Mouse (Mus musculus) liver, embryonic 11.5 days (tissue): ENCODE data around the gene Rnf25. TPM values are rescaled to one million over a fixed set of nuclear protein-coding genes. Genes with fewer than 3 reads are reported as not detected.

Source experiments
- ATAC-seq: fragments of 200-750 bp; cut with Nextera tagmentation; replicated peaks from 2 replicates; pipeline ENCODE4 v1.8.0; 2017; ENCODE audit warnings: moderate number of reproducible peaks, mild to moderate bottlenecking, moderate TSS enrichment, moderate library complexity; ENCODE audit not compliant: low FRiP score
- DNase-seq: peaks from one replicate; pipeline ENCODE4 v3.0.0-alpha.2; 2017; ENCODE audit warnings: low spot score
- H3K27ac ChIP-seq: fragments of 300-500 bp; sonication (generic); 2 replicates; pipeline ENCODE4 v1.5.1; 2014; ENCODE audit warnings: mild to moderate bottlenecking, low read depth, low read length, control low read depth
- H3K27me3 ChIP-seq: fragments of 300-500 bp; sonication (generic); replicated peaks from 2 replicates; pipeline ENCODE4 v1.6.1; 2014; ENCODE audit warnings: low read length, mixed read lengths; ENCODE audit not compliant: control insufficient read depth, insufficient read depth
- H3K36me3 ChIP-seq: fragments of 300-500 bp; sonication (generic); 2 replicates; pipeline ENCODE4 v1.6.1; 2014; ENCODE audit warnings: mild to moderate bottlenecking, low read length, moderate library complexity, mixed read lengths; ENCODE audit not compliant: control insufficient read depth, insufficient read depth
- H3K4me1 ChIP-seq: fragments of 300-500 bp; sonication (generic); replicated peaks from 2 replicates; pipeline ENCODE4 v1.6.1; 2014; ENCODE audit warnings: low read length, mixed read lengths; ENCODE audit not compliant: control insufficient read depth, insufficient read depth
- H3K4me2 ChIP-seq: fragments of 300-500 bp; sonication (generic); 2 replicates; pipeline ENCODE4 v1.6.1; 2014; ENCODE audit warnings: mild to moderate bottlenecking, control low read depth, moderate library complexity
- H3K4me3 ChIP-seq: fragments of 300-500 bp; sonication (generic); 2 replicates; pipeline ENCODE4 v1.5.1; 2014; ENCODE audit warnings: low read depth, low read length, control low read depth
- H3K9ac ChIP-seq: fragments of 300-500 bp; sonication (generic); 2 replicates; pipeline ENCODE4 v1.6.1; 2014; ENCODE audit warnings: low read depth, low read length, control low read depth
- H3K9me3 ChIP-seq: fragments of 300-500 bp; sonication (generic); 2 replicates; pipeline ENCODE4 v1.6.1; 2016; ENCODE audit warnings: low read length, inconsistent platforms, mixed read lengths; ENCODE audit not compliant: control insufficient read depth
- whole genome bisulfite sequencing: fragments of 180-500 bp; shearing (Covaris S2); extraction: QIAGEN DNeasy Blood & Tissue Kit; methylation state at CpG from one replicate; pipeline ENCODE4 v1.1.7; 2014; 5-methylcytosine and 5-hydroxymethylcytosine counted together
- polyA plus RNA-seq: library from polyadenylated mRNA; unstranded; fragments of >200 nt; fragmentation: Nextera tagmentation; extraction: Ambion mirVana; gene quantifications from 2 replicates; pipeline ENCODE4 v1.2.1, GENCODE M21; 2014

Gene Rnf25
- polyA plus RNA-seq, 1 experiment from 2014 or later, result 6.0 TPM

- WGBS, result 76% methylated on average over 8 of the region's 8 CpGs
- no peaks in the 10 kb centered on the region for H3K4me1 ChIP-seq
- no peak overlapping the region for H3K4me3 ChIP-seq
- DNase-seq (no peak), ATAC-seq (no peak)
- H3K36me3 ChIP-seq, result peaks cover 34% of the 10 kb centered on the region
- H3K4me2 ChIP-seq, result no peak overlapping the region
- H3K9me3 ChIP-seq, result no peaks in the 10 kb centered on the region
- no peaks in the 10 kb centered on the region for H3K27me3 ChIP-seq
- no peak overlapping the region for H3K9ac ChIP-seq
- H3K27ac ChIP-seq, result no peak overlapping the region
Observed at GRCm38 (mm10) chr1:74594434-74594833, 6.8 kb downstream of the Rnf25 start.

- Histone ChIP-seq H3K4me1 (peaks cover 17% of the 10 kb centered on the region), H3K4me2 (peak within 1 kb of the TSS; percentile 98), H3K9ac (peak within 1 kb of the TSS; percentile 84), H3K4me3 (peak within 1 kb of the TSS; percentile 89), H3K27me3 (no peaks in the 10 kb centered on the region), H3K27ac (peak within 1 kb of the TSS; percentile 71), H3K36me3 (peaks cover 22% of the 10 kb centered on the region), H3K9me3 (no peaks in the 10 kb centered on the region)
- WGBS, result under 1% methylated on average over 48 of the region's 48 CpGs
- ATAC-seq (peak; percentile 96), DNase-seq (peak; percentile 98)
Observed at GRCm38 (mm10) chr1:74587773-74588445, 13.3 kb downstream of the Rnf25 start, which contains the start of the genes Zfp142 and Bcs1l. TSS of gene Zfp142 (minus strand) at chr1:74588246. TSS of gene Bcs1l (plus strand) at chr1:74588289.

GRCm38 (mm10) chr1:74587233-74587772 is 13.9 kb downstream of the Rnf25 start:
- Histone ChIP-seq H3K4me2 (peak overlapping the region; percentile 98), H3K36me3 (peaks cover 24% of the 10 kb centered on the region), H3K4me3 (peak overlapping the region; percentile 89), H3K27ac (peak overlapping the region; percentile 71), H3K9ac (peak overlapping the region; percentile 84), H3K9me3 (no peaks in the 10 kb centered on the region), H3K27me3 (no peaks in the 10 kb centered on the region), H3K4me1 (peaks cover 17% of the 10 kb centered on the region)
- WGBS, result under 1% methylated on average over 24 of the region's 24 CpGs
- no peak for ATAC-seq
- DNase-seq, result no peak

GRCm38 (mm10) chr1:74584616-74585398 is 16.4 kb downstream of the Rnf25 start:
- H3K27me3 ChIP-seq, result no peaks in the 10 kb centered on the region

DNA sequence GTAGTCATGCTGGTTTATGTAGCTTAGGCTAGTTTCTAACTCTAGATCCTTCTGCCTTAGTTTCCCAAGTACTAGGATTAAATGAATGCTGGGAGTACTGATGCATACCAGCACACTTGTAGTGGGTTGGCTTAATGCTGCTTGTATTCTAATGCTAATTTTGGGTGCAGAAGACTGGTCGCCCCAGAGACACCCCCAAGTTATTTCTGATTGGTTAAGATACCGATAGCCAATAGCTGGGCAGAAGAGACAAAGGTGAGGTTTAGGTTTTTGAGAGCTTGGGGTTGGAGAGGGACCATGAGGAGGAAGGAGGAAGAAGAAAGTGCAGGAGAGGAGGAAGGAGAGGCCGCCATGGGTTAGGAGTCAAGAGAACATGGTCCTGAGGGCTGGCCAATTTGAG is 18.6 kb downstream of the Rnf25 start:
- no peak for DNase-seq
- ATAC-seq, result no peak
- H3K4me3 ChIP-seq, result no peak overlapping the region
- H3K4me2 ChIP-seq, result no peak overlapping the region
- no peak overlapping the region for H3K27ac ChIP-seq
- peaks cover 19% of the 10 kb centered on the region; the same call in 1 of the 2 replicates for H3K36me3 ChIP-seq
- no peaks in the 10 kb centered on the region for H3K9me3 ChIP-seq
- 87% methylated on average over 3 of the region's 3 CpGs for WGBS
- H3K4me1 ChIP-seq, result peaks cover 13% of the 10 kb centered on the region
- no peak overlapping the region for H3K9ac ChIP-seq
- H3K27me3 ChIP-seq, result no peaks in the 10 kb centered on the region

More at GRCm38 (mm10) chr1:74584616-74585398, 16.4 kb downstream of the Rnf25 start:
- Histone ChIP-seq H3K9ac (no peak overlapping the region), H3K36me3 (peaks cover 14% of the 10 kb centered on the region; the same call in 1 of the 2 replicates), H3K4me1 (peaks cover 17% of the 10 kb centered on the region), H3K27ac (no peak overlapping the region), H3K4me2 (no peak overlapping the region), H3K9me3 (no peaks in the 10 kb centered on the region), H3K4me3 (no peak overlapping the region)
- 84% methylated on average over 3 of the region's 3 CpGs for WGBS
- ATAC-seq, result no peak
- no peak for DNase-seq

GRCm38 (mm10) chr1:74569739-74570719 is 31.2 kb downstream of the Rnf25 start:
- no peak overlapping the region for H3K9ac ChIP-seq
- ATAC-seq (no peak), DNase-seq (no peak)
- H3K36me3 ChIP-seq, result peaks cover 50% of the 10 kb centered on the region
- H3K4me1 ChIP-seq, result no peaks in the 10 kb centered on the region
- H3K27ac ChIP-seq, result no peak overlapping the region
- H3K4me3 ChIP-seq, result no peak overlapping the region
- no peak overlapping the region for H3K4me2 ChIP-seq
- H3K9me3 ChIP-seq, result no peaks in the 10 kb centered on the region
- WGBS, result 92% methylated on average over 29 of the region's 29 CpGs
- no peaks in the 10 kb centered on the region for H3K27me3 ChIP-seq

GRCm38 (mm10) chr1:74565834-74566233 is 35.4 kb downstream of the Rnf25 start:
- H3K4me3 ChIP-seq, result no peak overlapping the region
- no peaks in the 10 kb centered on the region for H3K9me3 ChIP-seq
- ATAC-seq (no peak), DNase-seq (no peak)
- WGBS, result 83% methylated on average over 6 of the region's 6 CpGs
- no peaks in the 10 kb centered on the region for H3K27me3 ChIP-seq
- H3K4me2 ChIP-seq, result no peak overlapping the region
- H3K27ac ChIP-seq, result no peak overlapping the region
- no peaks in the 10 kb centered on the region for H3K4me1 ChIP-seq
- no peak overlapping the region for H3K9ac ChIP-seq
- peaks cover 34% of the 10 kb centered on the region for H3K36me3 ChIP-seq

DNA sequence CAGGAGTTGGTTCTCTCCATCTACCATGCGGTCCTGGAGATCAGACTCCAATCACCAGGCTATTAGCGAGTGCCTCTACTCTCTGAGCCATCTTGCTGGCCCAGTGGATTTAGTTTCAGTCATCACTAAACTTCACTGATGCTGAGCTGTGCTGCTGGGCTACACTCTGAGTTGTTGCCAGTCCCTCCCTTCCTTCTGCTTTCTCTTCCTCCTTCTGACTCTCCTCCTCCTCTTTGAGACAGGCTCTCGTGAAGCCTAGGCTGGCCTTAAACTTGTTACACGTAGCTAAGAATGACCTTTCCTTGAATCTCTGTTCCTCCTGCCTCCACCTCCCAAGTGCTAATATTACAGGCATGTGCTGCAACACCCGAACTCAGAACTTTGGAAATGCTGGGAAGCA is 42.1 kb downstream of the Rnf25 start:
- Histone ChIP-seq H3K36me3 (no peaks in the 10 kb centered on the region; the same call in 1 of the 2 replicates), H3K4me2 (no peak overlapping the region), H3K9me3 (no peaks in the 10 kb centered on the region), H3K4me3 (no peak overlapping the region), H3K4me1 (no peaks in the 10 kb centered on the region), H3K9ac (no peak overlapping the region), H3K27me3 (no peaks in the 10 kb centered on the region), H3K27ac (no peak overlapping the region)
- 65% methylated on average over 5 of the region's 5 CpGs for WGBS
- no peak for ATAC-seq
- no peak for DNase-seq
